Mouse (Mus musculus) Patski (cell line): ENCODE results near the gene Strap. TPM values are rescaled to one million over a fixed set of nuclear protein-coding genes. Genes with fewer than 3 reads are reported as not detected.

Experiments
- ATAC-seq: fragments of 100-300 bp; one replicate; pipeline ENCODE4 v1.8.0; 2021
- CTCF ChIA-PET: fragments of 350-600 bp; sonication (Branson Sonifier 250); formaldehyde crosslinking; loops from one replicate; lab custom pipeline; 2022; ENCODE audit warnings: inconsistent platforms; lab: Charles Lee
- POLR2A ChIA-PET: fragments of 350-600 bp; sonication (Branson Sonifier 250); formaldehyde crosslinking; loops from one replicate; lab custom pipeline; 2022; ENCODE audit warnings: antibody characterized with exemption, inconsistent platforms; lab: Charles Lee
- DNase-seq: peaks from one replicate; pipeline ENCODE4 v3.0.0-alpha.2; 2011; ENCODE audit warnings: low read depth, low spot score
- H3K27me3 ChIP-seq: fragments of 371-371 bp; one replicate; pipeline ENCODE4 v1.5.1; 2021
- CTCF ChIP-seq: fragments of 100-300 bp; IDR thresholded peaks from one replicate; pipeline ENCODE4 v1.5.1; 2021
- in situ Hi-C: fragments of 300-500 bp; cut with MboI; formaldehyde crosslinking; loops from 3 replicates; pipeline ENCODE4 v1.11.1; 2018; ENCODE audit warnings: low pct_unique_long_range_greater_than_20kb, mixed read lengths
- polyA plus RNA-seq: library from polyadenylated mRNA; unstranded; gene quantifications from one replicate; pipeline ENCODE4 v1.2.3, GENCODE M21; 2021

The Strap gene
- polyA plus RNA-seq = 142 TPM

DNA sequence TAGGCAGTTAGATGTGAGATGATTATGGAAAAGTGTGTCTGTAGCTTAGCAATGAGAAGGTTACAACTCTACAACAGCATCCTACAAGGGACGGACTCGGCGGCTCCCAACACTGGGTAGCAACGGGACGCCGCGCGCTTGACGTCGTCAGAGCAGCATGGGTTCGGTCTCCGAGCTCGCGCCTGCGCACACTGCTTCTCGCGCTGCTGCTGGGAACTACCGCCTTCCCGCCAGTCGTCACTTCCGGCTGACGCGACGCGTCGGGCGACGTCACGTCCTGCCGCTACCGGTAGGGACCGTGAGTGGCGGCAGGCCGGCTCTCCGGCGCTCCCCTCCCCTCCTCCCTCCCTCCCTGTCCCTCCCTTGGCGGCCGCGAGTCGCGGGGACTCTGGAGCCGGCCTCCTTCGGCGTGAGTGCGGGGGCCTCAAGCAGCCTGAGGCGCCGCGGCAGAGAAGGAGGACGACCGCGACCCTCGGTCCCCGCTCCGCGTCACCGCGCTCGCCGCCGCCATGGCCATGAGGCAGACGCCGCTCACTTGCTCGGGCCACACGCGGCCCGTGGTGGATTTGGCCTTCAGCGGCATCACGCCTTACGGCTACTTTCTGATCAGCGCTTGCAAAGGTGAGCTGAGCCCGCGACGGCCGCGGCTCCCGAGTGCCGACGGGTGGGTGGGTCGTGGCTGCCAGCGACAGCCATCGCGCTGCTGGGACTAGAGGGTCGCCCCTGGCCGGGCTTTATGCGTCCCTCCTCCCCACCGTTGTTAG is at the start of gene Strap:
Strap (plus strand) TSS at position 233 of the 764 bp plus-strand sequence.
- peaks cover 12% of the 10 kb centered on the region for H3K27me3 ChIP-seq
- CTCF ChIA-PET = interaction anchor here (0.8 to 1.7 kb wide), 3 partner anchors 11 to 279 kb away, joined by 3 to 5 read pairs (median 5); no protein-coding TSS in a partner anchor
- DNase-seq (peak; percentile 68), ATAC-seq (peak; percentile 96)
- POLR2A ChIA-PET = no interaction called here
- TF ChIP-seq CTCF = no peak
- in situ Hi-C loops = loop anchor here (25.0 kb wide), 1 partner anchor 923 kb away; the partner anchor contains the start of genes H2afj and Hist4h4

DNA sequence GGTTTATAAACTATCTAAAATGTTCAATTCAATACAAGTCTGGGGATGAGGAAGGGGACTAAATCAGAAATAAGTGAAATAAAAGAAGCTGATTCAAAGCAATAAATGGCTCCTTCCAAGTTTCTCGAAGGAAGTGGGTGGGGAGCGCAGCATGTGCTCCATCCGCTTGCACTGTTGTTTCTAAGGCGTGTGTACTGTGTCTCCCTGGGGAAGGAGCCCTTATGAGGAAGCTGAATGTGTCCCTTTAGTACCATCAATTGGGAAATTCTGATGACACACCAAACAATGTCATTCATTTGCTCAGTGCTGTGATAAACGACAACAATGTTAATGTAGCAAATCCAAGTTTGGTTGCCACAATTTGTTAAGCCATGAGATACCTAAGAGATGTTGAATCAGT is 47.2 kb upstream of the Strap start:
- no peak for DNase-seq
- TF ChIP-seq CTCF = no peak
- no peaks in the 10 kb centered on the region for H3K27me3 ChIP-seq
- ChIA-PET POLR2A (no interaction called here), CTCF (interaction anchor here (0.9 to 1.2 kb wide), 3 partner anchors 19 to 60 kb away, joined by 3 to 4 read pairs (median 3); no protein-coding TSS in a partner anchor)
- ATAC-seq = peak; percentile 46
- in situ Hi-C loops = no loop called here

DNA sequence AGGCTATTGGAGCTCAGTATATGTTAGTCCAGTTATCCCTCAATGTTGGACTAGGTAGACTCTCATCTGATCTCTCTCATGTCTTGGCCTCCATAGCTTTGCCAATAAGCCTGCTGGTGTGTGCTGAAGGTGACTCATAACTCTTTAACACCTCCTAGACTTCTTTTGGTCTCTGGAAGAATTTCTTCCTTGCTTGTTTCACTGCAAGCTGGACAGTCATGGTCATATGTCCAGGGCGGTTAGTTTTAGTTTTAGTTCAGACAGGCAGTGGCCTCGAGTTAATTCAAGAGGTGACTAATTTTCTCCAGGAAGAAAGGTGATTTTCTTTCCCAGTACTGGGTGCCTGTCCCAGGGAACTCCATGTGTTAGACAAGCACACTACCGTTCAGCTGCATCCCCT is 46.8 kb upstream of the Strap start:
- in situ Hi-C loops = no loop called here
- H3K27me3 ChIP-seq = no peaks in the 10 kb centered on the region
- ATAC-seq (peak; percentile 91), DNase-seq (peak; percentile 80)
- TF ChIP-seq CTCF = no peak
- CTCF ChIA-PET = interaction anchor here (0.9 to 1.3 kb wide), 4 partner anchors 8 to 59 kb away, joined by 3 to 4 read pairs (median 4); no protein-coding TSS in a partner anchor
- POLR2A ChIA-PET = no interaction called here

DNA sequence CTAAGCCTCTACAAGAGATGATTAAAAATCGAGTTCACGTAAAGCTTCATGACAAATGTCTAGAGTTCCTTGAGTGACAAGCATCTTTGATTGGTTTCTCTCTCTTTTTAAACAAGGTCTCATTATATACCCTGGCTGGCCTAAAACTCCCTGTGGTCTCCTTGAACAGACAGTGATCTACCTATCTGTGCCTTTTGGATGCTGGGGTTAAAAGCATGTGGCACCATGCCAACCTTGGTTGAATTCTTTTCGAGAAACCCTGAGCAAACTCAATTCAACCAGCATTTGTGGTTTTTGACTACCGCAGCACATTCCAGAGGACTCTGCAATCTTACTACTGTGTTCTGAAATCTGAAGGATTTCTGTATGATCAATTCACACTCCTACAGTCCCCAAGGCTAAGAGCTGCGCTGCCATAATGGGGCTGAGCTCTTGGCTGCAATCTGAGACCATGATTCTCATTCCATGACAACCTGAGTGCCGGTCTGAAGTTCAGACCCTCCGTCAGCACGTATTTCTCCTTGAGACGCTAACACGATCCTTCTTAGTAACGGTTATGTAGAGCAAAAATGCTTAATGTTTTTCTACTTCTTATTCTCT is 46.3 kb upstream of the Strap start:
- DNase-seq = no peak
- peak; percentile 27 for ATAC-seq
- H3K27me3 ChIP-seq = no peaks in the 10 kb centered on the region
- ChIA-PET CTCF (interaction anchor here (1.1 to 1.3 kb wide), 3 partner anchors 9 to 36 kb away, joined by 3 to 4 read pairs (median 4); no protein-coding TSS in a partner anchor), POLR2A (no interaction called here)
- in situ Hi-C loops = no loop called here
- no peak for TF ChIP-seq CTCF

DNA sequence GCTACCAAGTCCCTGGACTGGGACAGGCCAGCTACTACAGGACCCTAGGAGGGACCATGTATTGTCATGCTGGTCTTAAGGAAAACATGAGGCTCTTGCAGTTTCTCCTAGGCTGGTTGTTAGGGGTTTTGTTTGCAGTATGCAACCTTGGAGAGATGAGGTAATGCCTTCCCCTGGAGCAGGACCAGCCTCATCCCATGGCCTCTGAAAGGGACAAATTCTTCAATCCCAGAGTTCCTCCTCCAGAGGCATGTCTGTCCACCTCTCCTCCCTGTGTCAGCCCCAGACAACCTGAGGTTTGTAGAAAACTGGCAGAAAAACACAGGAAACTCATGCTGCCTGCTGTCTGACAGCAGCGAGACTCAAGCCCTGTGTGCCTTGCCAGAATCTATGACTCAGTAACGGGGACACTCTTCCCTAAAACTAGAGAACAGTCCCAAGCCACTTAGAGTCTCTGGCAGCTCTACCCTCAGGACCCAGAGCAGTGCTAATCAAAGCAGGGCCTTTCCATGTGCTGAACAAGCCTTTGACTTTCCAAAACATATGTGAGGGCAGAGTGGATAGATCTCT is 44.2 kb upstream of the Strap start:
- no peak for TF ChIP-seq CTCF
- in situ Hi-C loops = no loop called here
- POLR2A ChIA-PET = no interaction called here
- ATAC-seq = no peak
- CTCF ChIA-PET = interaction anchor here (0.7 kb wide), 1 partner anchor 7 kb away, joined by 3 read pairs; no protein-coding TSS in a partner anchor
- DNase-seq = no peak
- H3K27me3 ChIP-seq = no peaks in the 10 kb centered on the region

DNA sequence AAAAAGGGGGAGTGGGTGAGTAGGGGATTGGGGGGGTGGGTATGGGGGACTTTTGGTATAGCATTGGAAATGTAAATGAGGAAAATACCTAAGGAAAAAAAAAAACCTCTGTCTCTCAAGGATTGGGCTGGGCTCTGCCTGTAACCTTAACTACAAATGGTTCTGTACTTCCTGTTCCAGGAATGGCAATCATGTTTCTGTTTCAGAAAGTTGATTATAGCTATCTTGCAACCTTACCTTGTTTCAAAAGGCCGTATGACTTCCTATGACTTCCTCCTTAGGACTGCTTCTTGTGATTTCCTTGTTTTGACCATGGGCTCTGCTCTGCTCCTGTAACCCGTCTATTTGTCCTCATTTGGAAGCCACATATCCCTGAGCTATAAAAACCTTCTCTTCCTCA is 40.6 kb upstream of the Strap start:
- CTCF ChIA-PET = no interaction called here
- in situ Hi-C loops = no loop called here
- TF ChIP-seq CTCF = no peak

DNA sequence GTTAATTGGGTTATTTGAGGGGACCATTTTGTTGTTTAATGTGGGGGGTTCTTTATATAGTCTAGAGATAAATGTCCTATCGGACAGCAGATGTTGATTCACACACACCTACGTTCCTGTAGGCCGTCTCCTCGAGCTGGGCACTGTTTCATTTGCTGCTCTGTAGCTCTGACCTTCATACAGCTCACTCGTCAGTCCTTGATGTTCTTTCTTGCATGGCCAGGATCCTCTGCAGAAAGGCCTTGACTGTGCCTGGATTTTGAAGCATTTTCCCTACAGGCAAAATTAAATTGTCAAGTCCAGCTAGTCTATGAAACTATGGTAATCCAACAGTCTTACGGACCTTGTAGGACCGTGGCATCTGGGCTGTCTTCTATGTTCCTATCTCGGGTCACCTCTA is 39.8 kb upstream of the Strap start:
- no peak for ATAC-seq
- CTCF ChIA-PET = no interaction called here
- POLR2A ChIA-PET = no interaction called here
- H3K27me3 ChIP-seq = peaks cover 2% of the 10 kb centered on the region
- in situ Hi-C loops = no loop called here
- TF ChIP-seq CTCF = no peak
- DNase-seq = no peak

More for the DNA sequence above, 40.6 kb upstream of the Strap start:
- peaks cover 2% of the 10 kb centered on the region for H3K27me3 ChIP-seq
- POLR2A ChIA-PET = no interaction called here
- DNase-seq = no peak
- ATAC-seq = no peak

DNA sequence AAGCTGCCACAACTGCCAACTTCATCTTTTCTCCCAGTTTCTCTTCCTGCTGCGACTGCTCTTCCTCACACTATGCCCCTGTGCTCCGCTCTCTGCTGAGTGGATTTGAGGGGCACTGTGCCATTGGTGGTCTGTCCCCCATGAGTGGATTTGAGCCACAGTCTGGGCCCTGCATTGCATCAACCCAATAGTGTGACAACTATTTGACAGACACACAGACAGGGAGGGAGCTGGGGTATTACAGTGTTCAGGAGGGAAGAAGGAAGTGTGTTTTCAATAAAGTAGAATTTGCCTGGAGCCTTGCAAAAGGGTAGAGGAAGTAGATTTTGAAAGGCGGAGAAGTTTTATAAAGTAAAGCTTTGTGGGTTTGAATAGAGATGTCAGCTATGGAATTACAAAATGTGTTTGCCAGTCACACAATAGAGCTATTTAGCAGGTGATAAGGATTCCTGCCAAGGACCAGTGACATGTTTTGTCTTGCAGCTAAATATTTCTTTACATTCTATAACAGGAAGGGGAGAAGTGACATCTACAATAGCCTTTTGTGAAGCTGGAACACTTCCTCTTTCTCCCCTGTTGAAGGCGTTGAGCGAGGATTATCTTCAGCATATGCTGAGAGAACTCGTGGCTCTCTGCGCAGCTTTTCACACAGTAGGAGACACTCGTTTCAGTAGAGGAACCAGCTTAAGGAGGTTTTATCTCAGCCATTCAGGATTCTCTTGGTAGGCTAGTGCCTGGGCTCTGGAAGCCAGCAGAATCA is 38.3 kb upstream of the Strap start:
- in situ Hi-C loops = no loop called here
- ATAC-seq = no peak
- ChIA-PET CTCF (no interaction called here), POLR2A (interaction anchor here (1.2 kb wide), 1 partner anchor 19 kb away, joined by 3 read pairs; no protein-coding TSS in a partner anchor)
- no peak for TF ChIP-seq CTCF
- H3K27me3 ChIP-seq = peaks cover 2% of the 10 kb centered on the region
- DNase-seq = no peak

DNA sequence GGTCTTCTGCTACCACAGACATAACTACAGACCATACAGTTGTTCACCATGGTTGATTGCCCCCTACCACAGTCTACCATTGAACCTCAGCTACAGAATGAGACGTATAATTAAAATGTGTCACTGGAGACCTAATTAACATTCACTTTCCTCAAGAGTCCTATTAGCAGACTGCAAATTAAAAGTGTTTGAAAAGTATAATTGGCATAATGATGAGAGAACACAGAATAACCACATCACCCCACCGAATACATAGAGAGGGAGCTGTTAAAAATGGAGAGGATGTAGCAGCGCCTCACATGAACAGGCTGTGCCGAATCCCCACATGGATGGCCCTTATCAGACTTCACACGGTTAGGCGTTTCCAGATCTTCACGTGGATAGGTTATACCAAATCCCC is 35.4 kb upstream of the Strap start:
- in situ Hi-C loops = no loop called here
- CTCF ChIA-PET = no interaction called here
- ATAC-seq (no peak), DNase-seq (no peak)
- no peak for TF ChIP-seq CTCF
- H3K27me3 ChIP-seq = peaks cover 2% of the 10 kb centered on the region
- POLR2A ChIA-PET = no interaction called here

DNA sequence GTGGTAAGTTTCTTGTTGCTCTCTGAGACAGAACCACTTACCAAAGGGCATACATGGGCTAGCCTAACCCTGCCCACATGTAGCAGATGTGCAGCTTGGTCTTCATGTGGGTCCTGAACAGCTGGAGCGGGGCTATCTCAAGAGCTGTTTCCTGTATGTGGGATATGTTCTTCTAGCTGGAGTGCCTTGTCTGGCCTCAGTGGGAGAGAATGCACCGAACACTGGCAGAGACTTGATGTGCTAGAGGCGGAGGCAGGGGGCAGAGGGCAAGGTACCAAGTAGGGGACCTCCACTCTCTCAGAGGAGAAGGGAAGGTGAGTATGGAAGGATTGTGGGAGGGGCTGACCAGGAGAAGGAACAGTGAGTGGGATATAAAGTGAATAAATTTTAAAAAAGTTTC is 32.7 kb upstream of the Strap start:
- peaks cover 2% of the 10 kb centered on the region for H3K27me3 ChIP-seq
- DNase-seq = no peak
- POLR2A ChIA-PET = no interaction called here
- in situ Hi-C loops = no loop called here
- TF ChIP-seq CTCF = no peak
- CTCF ChIA-PET = no interaction called here
- no peak for ATAC-seq
